Mouse (Mus musculus) MEL (cell line): ENCODE data around the gene Mrap. TPM values are rescaled to one million over a fixed set of nuclear protein-coding genes. Genes with fewer than 3 reads are reported as not detected.

ENCODE experiments used
- DNase-seq: peaks from one replicate; pipeline ENCODE4 v3.0.0; 2011; ENCODE audit warnings: low read depth, low spot score
- H3K27ac ChIP-seq: 2 replicates; pipeline ENCODE4 v1.5.1; 2012; ENCODE audit warnings: low read depth, mild to moderate bottlenecking, control low read depth, low read length, moderate library complexity; ENCODE audit not compliant: control insufficient read depth
- H3K27me3 ChIP-seq, 2 experiments: fragments of 150-350 bp in 1 of 2; sonication (generic) in 1 of 2; 2 replicates each; pipeline ENCODE4 v1.6.1; 2012; ENCODE audit warnings: low read length in 2 of 2, mild to moderate bottlenecking in 2 of 2, improper control_type of control experiment in 1 of 2, moderate library complexity in 1 of 2; ENCODE audit not compliant: insufficient read depth in 2 of 2, control insufficient read depth in 1 of 2
- H3K36me3 ChIP-seq, 2 experiments: 2 replicates each; pipeline ENCODE4 v1.6.1; 2012 to 2014; ENCODE audit warnings: low read length in 2 of 2, improper control_type of control experiment in 1 of 2, inconsistent platforms in 1 of 2, mild to moderate bottlenecking in 1 of 2; ENCODE audit not compliant: insufficient read depth in 2 of 2, control insufficient read depth in 1 of 2
- H3K4me1 ChIP-seq, 2 experiments: fragments of 150-350 bp in 1 of 2; sonication (generic) in 1 of 2; 2 replicates each; pipeline ENCODE4 v1.6.1; 2012; ENCODE audit warnings: low read length in 2 of 2, improper control_type of control experiment in 1 of 2, mild to moderate bottlenecking in 1 of 2; ENCODE audit not compliant: insufficient read depth in 2 of 2, control insufficient read depth in 1 of 2
- H3K4me3 ChIP-seq, 2 experiments: fragments of 150-350 bp in 1 of 2; sonication (generic) in 1 of 2; 2 replicates each; pipeline ENCODE4 v1.5.1; 2012; ENCODE audit warnings: low read depth in 2 of 2, low read length in 2 of 2, mild to moderate bottlenecking in 2 of 2, moderate library complexity in 2 of 2, control low read depth in 1 of 2, improper control_type of control experiment in 1 of 2; ENCODE audit not compliant: control insufficient read depth in 1 of 2, insufficient read depth in 1 of 2
- H3K79me2 ChIP-seq: 2 replicates; pipeline ENCODE4 v1.6.1; 2012; ENCODE audit warnings: mild to moderate bottlenecking, low read length, moderate library complexity; ENCODE audit not compliant: control insufficient read depth, poor library complexity, insufficient read depth
- H3K9ac ChIP-seq: 2 replicates; pipeline ENCODE4 v1.6.1; 2012; ENCODE audit warnings: low read depth, mild to moderate bottlenecking, control low read depth, low read length, moderate library complexity; ENCODE audit not compliant: control insufficient read depth, poor library complexity, severe bottlenecking
- H3K9me3 ChIP-seq: fragments of 150-350 bp; sonication (generic); replicated peaks from 2 replicates; pipeline ENCODE4 v1.6.1; 2012; ENCODE audit warnings: mild to moderate bottlenecking, low read length, improper control_type of control experiment, moderate library complexity; ENCODE audit not compliant: insufficient read depth
- CHD1 ChIP-seq: IDR thresholded peaks from 2 replicates; pipeline ENCODE4 v1.6.1; 2012; ENCODE audit warnings: low read depth, mild to moderate bottlenecking, inconsistent platforms, low read length, improper control_type of control experiment
- CTCF ChIP-seq, 3 experiments: IDR thresholded peaks in 2 of 3; conservative IDR thresholded peaks in 1 of 3; 2 replicates each; pipeline ENCODE4 v1.5.1; 2011 to 2012; ENCODE audit warnings: low read length in 3 of 3, low read depth in 2 of 3, mild to moderate bottlenecking in 2 of 3, improper control_type of control experiment in 1 of 3, inconsistent platforms in 1 of 3, mixed read lengths in 1 of 3, moderate library complexity in 1 of 3; ENCODE audit not compliant: control insufficient read depth in 1 of 3, insufficient read depth in 1 of 3, poor library complexity in 1 of 3, severe bottlenecking in 1 of 3
- E2F4 ChIP-seq: IDR thresholded peaks from 2 replicates; pipeline ENCODE4 v1.6.1; 2011; ENCODE audit warnings: low read depth, low read length, improper control_type of control experiment, borderline replicate concordance
- ELF1 ChIP-seq: IDR thresholded peaks from 2 replicates; pipeline ENCODE4 v1.6.1; 2014; ENCODE audit warnings: low read depth, mild to moderate bottlenecking, inconsistent platforms, low read length, improper control_type of control experiment, moderate library complexity
- ETS1 ChIP-seq: IDR thresholded peaks from 2 replicates; pipeline ENCODE4 v1.6.1; 2012; ENCODE audit warnings: low read depth, mild to moderate bottlenecking, inconsistent platforms, low read length, improper control_type of control experiment, moderate library complexity
- GABPA ChIP-seq: IDR thresholded peaks from 2 replicates; pipeline ENCODE4 v1.6.1; 2012; ENCODE audit warnings: low read depth, mild to moderate bottlenecking, inconsistent platforms, low read length, improper control_type of control experiment, moderate library complexity
- GATA1 ChIP-seq: IDR thresholded peaks from 2 replicates; pipeline ENCODE4 v1.6.1; 2011; ENCODE audit warnings: low read depth, low read length, improper control_type of control experiment
- HCFC1 ChIP-seq: IDR thresholded peaks from 2 replicates; pipeline ENCODE4 v1.6.1; 2012; ENCODE audit warnings: low read depth, mild to moderate bottlenecking, inconsistent platforms, low read length, improper control_type of control experiment, moderate library complexity
- JUND ChIP-seq: IDR thresholded peaks from 2 replicates; pipeline ENCODE4 v1.6.1; 2011; ENCODE audit warnings: low read depth, mild to moderate bottlenecking, improper control_type of control experiment, low read length
- MAFK ChIP-seq: IDR thresholded peaks from 2 replicates; pipeline ENCODE4 v1.6.1; 2011; ENCODE audit warnings: low read depth, mild to moderate bottlenecking, low read length, improper control_type of control experiment, borderline replicate concordance
- MAX ChIP-seq: IDR thresholded peaks from 2 replicates; pipeline ENCODE4 v1.6.1; 2011; ENCODE audit warnings: low read length, improper control_type of control experiment
- MAZ ChIP-seq: IDR thresholded peaks from 2 replicates; pipeline ENCODE4 v1.6.1; 2012; ENCODE audit warnings: low read depth, mild to moderate bottlenecking, inconsistent platforms, low read length, improper control_type of control experiment
- MEF2A ChIP-seq: IDR thresholded peaks from 2 replicates; pipeline ENCODE4 v1.6.1; 2014; ENCODE audit warnings: low read depth, mild to moderate bottlenecking, inconsistent platforms, low read length, improper control_type of control experiment; ENCODE audit not compliant: poor library complexity, insufficient replicate concordance, severe bottlenecking; ENCODE audit errors: extremely low read depth
- MYC ChIP-seq: IDR thresholded peaks from 2 replicates; pipeline ENCODE4 v1.6.1; 2011; ENCODE audit warnings: low read depth, mild to moderate bottlenecking, low read length, improper control_type of control experiment, moderate library complexity
- NELFE ChIP-seq: IDR thresholded peaks from 2 replicates; pipeline ENCODE4 v1.6.1; 2011; ENCODE audit warnings: low read depth, low read length, improper control_type of control experiment
- NRF1 ChIP-seq: IDR thresholded peaks from 2 replicates; pipeline ENCODE4 v1.6.1; 2014; ENCODE audit warnings: low read depth, mild to moderate bottlenecking, inconsistent platforms, low read length, improper control_type of control experiment, moderate library complexity; ENCODE audit not compliant: poor library complexity, insufficient read depth, severe bottlenecking
- POLR2A ChIP-seq, 2 experiments: IDR thresholded peaks; 2 replicates each; pipeline ENCODE4 v1.6.1; 2011 to 2012; ENCODE audit warnings: low read length in 2 of 2, mild to moderate bottlenecking in 2 of 2, control low read depth in 1 of 2, improper control_type of control experiment in 1 of 2, low read depth in 1 of 2, moderate library complexity in 1 of 2; ENCODE audit not compliant: control insufficient read depth in 1 of 2, insufficient read depth in 1 of 2, poor library complexity in 1 of 2
- POLR2AphosphoS2 ChIP-seq: IDR thresholded peaks from 2 replicates; pipeline ENCODE4 v1.6.1; 2011; ENCODE audit warnings: low read length, improper control_type of control experiment
- POLR2AphosphoS5 ChIP-seq: IDR thresholded peaks from 2 replicates; pipeline ENCODE4 v1.6.1; 2012; ENCODE audit warnings: low read depth, borderline replicate concordance, mild to moderate bottlenecking, inconsistent platforms, low read length, moderate library complexity, mixed read lengths
- RAD21 ChIP-seq: IDR thresholded peaks from 2 replicates; pipeline ENCODE4 v1.6.1; 2011; ENCODE audit warnings: mild to moderate bottlenecking, low read depth, low read length, improper control_type of control experiment
- SIN3A ChIP-seq: IDR thresholded peaks from 2 replicates; pipeline ENCODE4 v1.6.1; 2012; ENCODE audit warnings: low read length, improper control_type of control experiment, inconsistent platforms
- SMC3 ChIP-seq: IDR thresholded peaks from 2 replicates; pipeline ENCODE4 v1.6.1; 2011; ENCODE audit warnings: low read depth, low read length, improper control_type of control experiment
- TAL1 ChIP-seq: IDR thresholded peaks from 2 replicates; pipeline ENCODE4 v1.6.1; 2012; ENCODE audit warnings: mild to moderate bottlenecking, inconsistent platforms, low read length, moderate library complexity, mixed read lengths
- TBP ChIP-seq: IDR thresholded peaks from 2 replicates; pipeline ENCODE4 v1.8.0; 2011; ENCODE audit warnings: low read depth, low read length, improper control_type of control experiment
- UBTF ChIP-seq: IDR thresholded peaks from 2 replicates; pipeline ENCODE4 v1.6.1; 2012; ENCODE audit warnings: low read depth, mild to moderate bottlenecking, inconsistent platforms, low read length, improper control_type of control experiment, moderate library complexity, borderline replicate concordance; ENCODE audit not compliant: insufficient read depth
- USF1 ChIP-seq: IDR thresholded peaks from 2 replicates; pipeline ENCODE4 v1.6.1; 2014; ENCODE audit warnings: low read depth, mild to moderate bottlenecking, inconsistent platforms, low read length, improper control_type of control experiment, moderate library complexity
- ZKSCAN1 ChIP-seq: IDR thresholded peaks from 2 replicates; pipeline ENCODE4 v1.6.1; 2012; ENCODE audit warnings: low read depth, mild to moderate bottlenecking, inconsistent platforms, low read length, improper control_type of control experiment, moderate library complexity
- ZMIZ1 ChIP-seq: IDR thresholded peaks from 2 replicates; pipeline ENCODE4 v1.6.1; 2012; ENCODE audit warnings: low read depth, mild to moderate bottlenecking, inconsistent platforms, low read length, improper control_type of control experiment, moderate library complexity
- polyA plus RNA-seq, 2 experiments: library from polyadenylated mRNA; stranded (reverse) in 1 of 2; unstranded in 1 of 2; fragments of >175 nt in 1 of 2; fragments of >200 nt in 1 of 2; gene quantifications; 2 replicates each; pipeline versions ENCODE4 v1.2.1 to v1.2.4; 2012; ENCODE audit warnings: low replicate concordance in 2 of 2, low read depth in 1 of 2; ENCODE audit not compliant: insufficient read length in 2 of 2, insufficient read depth in 1 of 2, missing spikeins in 1 of 2
- total RNA-seq: library from RNA; depleted of rRNA; stranded (reverse); fragments of 300-350 nt; gene quantifications from 2 replicates; pipeline ENCODE4 v1.2.3, GENCODE M21; 2012

Gene Mrap
- total and polyA plus RNA-seq, 3 experiments, result 0.92 to 2.2 TPM; not detected in 1

- Histone ChIP-seq H3K36me3 (peaks cover 2 to 3% of the 10 kb centered on the region in 2 experiments; a peak in 3 of 4 replicates), H3K27ac (peak overlapping the region; percentile 68), H3K9me3 (no peaks in the 10 kb centered on the region), H3K79me2 (peaks cover 11% of the 10 kb centered on the region), H3K4me3 (peak overlapping the region; percentile 89 to 90), H3K27me3 (peaks cover 0 to 2% of the 10 kb centered on the region in 2 experiments; a peak in 2 of 4 replicates), H3K4me1 (peaks cover 0 to 3% of the 10 kb centered on the region in 2 experiments; a peak in 2 of 4 replicates), H3K9ac (peak overlapping the region; percentile 90)
- DNase-seq, result peak; percentile 58
- TF ChIP-seq ETS1 (no peak), ZMIZ1 (no peak), POLR2AphosphoS5 (no peak), MAZ (no peak), TBP (no peak), USF1 (no peak), SMC3 (no peak), MYC (no peak), MEF2A (no peak), RAD21 (no peak), NELFE (no peak), UBTF (no peak)
These were observed 11.3 kb upstream of the Mrap start for GRCm38 (mm10) chr16:90726600-90727227.

- no peaks in the 10 kb centered on the region for H3K9me3 ChIP-seq
- peak; percentile 95 for DNase-seq
- peaks cover 0 to 3% of the 10 kb centered on the region in 2 experiments; a peak in 2 of 4 replicates for H3K4me1 ChIP-seq
- H3K4me3 ChIP-seq, result peak within 1 kb of the TSS; percentile 89 to 90
- H3K27ac ChIP-seq, result peak within 1 kb of the TSS; percentile 68
- H3K79me2 ChIP-seq, result peaks cover 11% of the 10 kb centered on the region
- H3K36me3 ChIP-seq, result peaks cover 2 to 3% of the 10 kb centered on the region in 2 experiments; a peak in 3 of 4 replicates
- peaks cover 0 to 2% of the 10 kb centered on the region in 2 experiments; a peak in 2 of 4 replicates for H3K27me3 ChIP-seq
- peak within 1 kb of the TSS; percentile 90 for H3K9ac ChIP-seq
- TF ChIP-seq JUND (no peak), MAFK (no peak), SMC3 (no peak), E2F4 (peak; percentile 88; the same call in 1 of the 2 replicates), CTCF (IDR thresholded peaks at IDR 0.05 in 2 of 3, conservative IDR thresholded peaks at IDR 0.05 in 1 of 3; ENCODE audit: control insufficient read depth in 1 of 3, insufficient read depth in 1 of 3, low read depth in 2 of 3, low read length in 3 of 3, poor library complexity in 1 of 3, severe bottlenecking in 1 of 3) (no peak), POLR2AphosphoS2 (peak; percentile 96), HCFC1 (peak; percentile 79), GATA1 (no peak), RAD21 (no peak; the same call in 1 of the 2 replicates), NRF1 (peak; percentile 89), TBP (peak; percentile 80), SIN3A (peak; percentile 91), GABPA (no peak), POLR2A (IDR thresholded peaks at IDR 0.05; ENCODE audit: control insufficient read depth in 1 of 2, insufficient read depth in 1 of 2, low read depth in 1 of 2, low read length in 2 of 2, poor library complexity in 1 of 2) (peak; percentile 92 to 98), TAL1 (no peak), MAX (no peak), ZKSCAN1 (no peak), ZMIZ1 (0 out of 2 replicates have a peak, but pooled peaks have one; percentile 91), ETS1 (peak; percentile 5; the same call in 1 of the 2 replicates), CHD1 (no peak), UBTF (no peak), ELF1 (peak; percentile 83), NELFE (peak; percentile 98)
These were observed 10.5 kb upstream of the Mrap start, which contains the start of gene Mis18a for GRCm38 (mm10) chr16:90727233-90728115. Mis18a (minus strand) TSS chr16:90727404.
